Mouse (Mus musculus) hindbrain, embryonic 12.5 days (tissue): ENCODE measurements at regions not wholly inside any gene's neighbourhood (a gene's known extent, or its start where the extent isn't known, plus 50 kb on each side); places are given as distances from the start of the nearest gene placed in this dataset.

Source experiments
- ATAC-seq: fragments of 200-750 bp; cut with Nextera tagmentation; 2 replicates; pipeline ENCODE4 v1.8.0; 2017; ENCODE audit warnings: moderate TSS enrichment; ENCODE audit not compliant: low FRiP score
- H3K27ac ChIP-seq: fragments of 300-500 bp; sonication (generic); 2 replicates; pipeline ENCODE4 v1.5.1; 2016; ENCODE audit warnings: mild to moderate bottlenecking
- H3K27me3 ChIP-seq: fragments of 300-500 bp; sonication (generic); 2 replicates; pipeline ENCODE4 v1.6.1; 2016; ENCODE audit warnings: mild to moderate bottlenecking
- H3K36me3 ChIP-seq: fragments of 300-500 bp; sonication (generic); 2 replicates; pipeline ENCODE4 v1.6.1; 2016; ENCODE audit warnings: mild to moderate bottlenecking
- H3K4me1 ChIP-seq: fragments of 300-500 bp; sonication (generic); 2 replicates; pipeline ENCODE4 v1.6.1; 2016
- H3K4me2 ChIP-seq: fragments of 300-500 bp; sonication (generic); replicated peaks from 2 replicates; pipeline ENCODE4 v1.6.1; 2016; ENCODE audit warnings: mild to moderate bottlenecking
- H3K4me3 ChIP-seq: fragments of 300-500 bp; sonication (generic); 2 replicates; pipeline ENCODE4 v1.5.1; 2016; ENCODE audit warnings: mild to moderate bottlenecking
- H3K9ac ChIP-seq: fragments of 300-500 bp; sonication (generic); 2 replicates; pipeline ENCODE4 v1.6.1; 2016; ENCODE audit warnings: mild to moderate bottlenecking, moderate library complexity
- H3K9me3 ChIP-seq: fragments of 300-500 bp; sonication (generic); replicated peaks from 2 replicates; pipeline ENCODE4 v1.6.1; 2016; ENCODE audit warnings: mild to moderate bottlenecking
- WGBS: fragments of 180-500 bp; shearing (Covaris S2); methylation state at CpG from one replicate; pipeline ENCODE4 v1.1.7; 2016; 5-methylcytosine and 5-hydroxymethylcytosine counted together

GRCm38 (mm10) chr15:57644331-57644953 is 167.0 kb upstream of the Slc22a22 start:
- ATAC-seq: no peak
- no peaks in the 10 kb centered on the region for H3K27me3 ChIP-seq
- no peak overlapping the region for H3K27ac ChIP-seq
- H3K9me3 ChIP-seq: no peaks in the 10 kb centered on the region
- H3K9ac ChIP-seq: no peak overlapping the region
- no peaks in the 10 kb centered on the region for H3K4me1 ChIP-seq
- no peak overlapping the region for H3K4me2 ChIP-seq
- WGBS: 64% methylated on average over 11 of the region's 11 CpGs
- no peak overlapping the region for H3K4me3 ChIP-seq
- no peaks in the 10 kb centered on the region for H3K36me3 ChIP-seq

DNA sequence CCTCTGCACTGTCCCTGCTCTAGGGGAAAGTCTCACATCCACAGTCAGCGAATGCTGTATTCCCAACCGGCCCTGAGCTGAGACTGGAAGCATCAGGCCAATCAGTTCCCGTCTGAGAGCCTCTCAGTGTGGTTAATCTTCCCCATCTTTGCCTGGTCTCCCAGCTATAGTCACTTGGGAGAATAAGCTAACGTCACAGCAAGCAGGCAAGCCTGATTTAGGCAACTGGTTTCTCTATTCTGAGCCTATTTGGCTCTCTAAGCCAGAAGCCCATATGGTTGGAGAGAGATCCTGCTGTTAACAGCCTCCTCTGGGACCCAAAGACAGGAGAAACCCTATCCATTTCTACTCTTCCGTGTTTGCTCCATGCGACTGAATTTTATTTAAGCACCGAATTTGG is 161.7 kb upstream of the Slc22a22 start:
- WGBS: 70% methylated on average over 7 of the region's 7 CpGs
- H3K27me3 ChIP-seq: no peaks in the 10 kb centered on the region

DNA sequence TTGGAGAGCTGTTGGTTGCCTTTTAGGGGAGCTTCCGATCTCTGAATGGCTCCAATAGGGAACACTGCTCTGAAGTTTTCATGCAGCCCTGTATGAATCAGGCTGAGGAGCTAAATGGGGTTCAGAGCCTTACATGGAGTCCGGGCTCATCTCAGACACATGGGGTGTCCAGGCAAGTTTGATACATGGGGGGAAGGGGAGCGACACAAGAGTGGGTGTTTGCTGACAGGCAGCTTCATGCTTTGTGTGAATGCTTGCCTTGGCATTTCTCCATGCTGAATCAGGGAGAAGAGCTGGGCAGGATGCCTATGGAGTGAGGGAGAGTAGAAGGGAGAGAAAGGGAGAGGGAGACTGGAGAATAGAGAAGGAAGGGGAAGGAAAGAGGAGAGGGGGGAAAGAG is 155.6 kb upstream of the Slc22a22 start:
- H3K27me3 ChIP-seq: no peaks in the 10 kb centered on the region
- H3K36me3 ChIP-seq: no peaks in the 10 kb centered on the region
- no peaks in the 10 kb centered on the region for H3K4me1 ChIP-seq
- no peak overlapping the region for H3K27ac ChIP-seq
- 78% methylated on average over 3 of the region's 3 CpGs for WGBS
- H3K9me3 ChIP-seq: no peaks in the 10 kb centered on the region
- H3K9ac ChIP-seq: no peak overlapping the region
- H3K4me3 ChIP-seq: no peak overlapping the region
- H3K4me2 ChIP-seq: no peak overlapping the region
- ATAC-seq: no peak

More for the DNA sequence above, 161.7 kb upstream of the Slc22a22 start:
- Histone ChIP-seq H3K36me3 (no peaks in the 10 kb centered on the region), H3K9me3 (no peaks in the 10 kb centered on the region), H3K27ac (no peak overlapping the region), H3K9ac (no peak overlapping the region), H3K4me3 (no peak overlapping the region), H3K4me1 (no peaks in the 10 kb centered on the region), H3K4me2 (no peak overlapping the region)
- no peak for ATAC-seq

- H3K27me3 ChIP-seq: no peaks in the 10 kb centered on the region
- no peak overlapping the region for H3K4me2 ChIP-seq
Observed at GRCm38 (mm10) chr15:57632537-57632936, 155.1 kb upstream of the Slc22a22 start.

DNA sequence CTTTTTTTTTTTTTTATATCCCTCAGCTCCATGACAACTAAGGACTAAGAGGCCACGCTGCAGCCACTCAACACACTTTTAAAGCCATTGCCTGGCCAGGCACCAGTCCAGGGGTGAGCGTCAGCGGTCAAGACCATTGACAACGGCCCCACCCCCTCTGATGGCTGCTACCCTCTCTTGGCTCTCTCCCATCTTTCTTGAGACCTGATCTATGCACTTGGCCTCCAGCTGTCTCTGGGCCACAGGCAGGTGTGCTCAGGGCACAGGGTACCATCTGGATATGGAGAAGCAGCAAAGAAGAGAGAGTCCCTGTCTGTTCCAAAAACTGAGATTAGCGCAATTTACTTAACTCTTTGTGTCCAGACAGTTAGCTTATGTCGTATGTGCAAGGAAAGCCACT is 141.0 kb upstream of the Slc22a22 start:
- Histone ChIP-seq H3K4me3 (no peak overlapping the region), H3K4me2 (no peak overlapping the region), H3K27me3 (no peaks in the 10 kb centered on the region), H3K9me3 (no peaks in the 10 kb centered on the region), H3K36me3 (no peaks in the 10 kb centered on the region), H3K27ac (no peak overlapping the region), H3K9ac (no peak overlapping the region), H3K4me1 (no peaks in the 10 kb centered on the region)
- WGBS: 90% methylated on average over 6 of the region's 6 CpGs
- no peak for ATAC-seq

More at GRCm38 (mm10) chr15:57632537-57632936, 155.1 kb upstream of the Slc22a22 start:
- Histone ChIP-seq H3K4me3 (no peak overlapping the region), H3K4me1 (no peaks in the 10 kb centered on the region), H3K36me3 (no peaks in the 10 kb centered on the region), H3K27ac (no peak overlapping the region), H3K9ac (no peak overlapping the region), H3K9me3 (no peaks in the 10 kb centered on the region)
- 86% methylated on average over 8 of the region's 8 CpGs for WGBS
- no peak for ATAC-seq

DNA sequence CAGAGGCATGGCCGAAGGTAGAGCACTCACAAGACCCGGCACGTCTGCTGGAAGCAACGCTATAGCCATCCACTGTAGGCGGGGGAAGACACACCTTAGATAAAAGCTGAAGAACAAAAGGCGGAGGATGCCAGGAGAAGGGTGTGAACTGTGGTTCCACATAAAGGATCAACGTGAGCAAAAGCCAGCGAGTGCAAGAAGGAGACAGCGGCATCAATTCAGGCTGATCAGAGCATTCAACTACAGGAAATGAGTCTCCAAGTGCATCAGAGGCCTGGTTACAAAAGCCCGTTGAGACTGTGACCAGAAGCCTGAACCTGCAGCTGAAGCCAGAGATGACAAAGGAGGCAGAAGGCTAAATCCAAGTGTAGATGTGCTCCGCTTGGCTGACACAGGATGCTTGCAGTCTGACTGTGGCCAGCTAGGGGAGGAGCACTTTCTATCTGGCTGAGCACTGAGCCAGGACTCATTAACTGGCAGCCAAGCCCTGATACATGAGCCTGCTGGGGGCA is 139.5 kb upstream of the Slc22a22 start:
- no peaks in the 10 kb centered on the region for H3K36me3 ChIP-seq

GRCm38 (mm10) chr15:57610006-57610405 is 132.6 kb upstream of the Slc22a22 start:
- Histone ChIP-seq H3K4me1 (no peaks in the 10 kb centered on the region), H3K27me3 (no peaks in the 10 kb centered on the region), H3K4me2 (no peak overlapping the region), H3K9ac (no peak overlapping the region), H3K36me3 (no peaks in the 10 kb centered on the region), H3K9me3 (no peaks in the 10 kb centered on the region), H3K4me3 (no peak overlapping the region), H3K27ac (no peak overlapping the region)
- WGBS: 98% methylated on average over 2 of the region's 2 CpGs
- no peak for ATAC-seq

More for the DNA sequence above, 139.5 kb upstream of the Slc22a22 start:
- Histone ChIP-seq H3K4me2 (no peak overlapping the region), H3K27me3 (no peaks in the 10 kb centered on the region), H3K4me1 (no peaks in the 10 kb centered on the region), H3K9ac (no peak overlapping the region), H3K4me3 (no peak overlapping the region), H3K27ac (no peak overlapping the region), H3K9me3 (no peaks in the 10 kb centered on the region)
- no peak for ATAC-seq
- WGBS: 65% methylated on average over 11 of the region's 11 CpGs

GRCm38 (mm10) chr15:57608519-57608918 is 131.1 kb upstream of the Slc22a22 start:
- Histone ChIP-seq H3K4me1 (no peaks in the 10 kb centered on the region), H3K9me3 (no peaks in the 10 kb centered on the region), H3K27ac (no peak overlapping the region), H3K36me3 (no peaks in the 10 kb centered on the region), H3K27me3 (no peaks in the 10 kb centered on the region), H3K4me3 (no peak overlapping the region), H3K9ac (no peak overlapping the region), H3K4me2 (no peak overlapping the region)
- ATAC-seq: no peak
- 87% methylated on average over 3 of the region's 3 CpGs for WGBS

- WGBS: 20% methylated on average over 6 of the region's 6 CpGs
- H3K4me3 ChIP-seq: no peak overlapping the region
- no peak overlapping the region for H3K27ac ChIP-seq
- no peaks in the 10 kb centered on the region for H3K4me1 ChIP-seq
- H3K36me3 ChIP-seq: no peaks in the 10 kb centered on the region
- no peaks in the 10 kb centered on the region for H3K27me3 ChIP-seq
- H3K9me3 ChIP-seq: no peaks in the 10 kb centered on the region
- ATAC-seq: peak; percentile 56; the same call in 1 of the 2 replicates
- H3K4me2 ChIP-seq: no peak overlapping the region
- no peak overlapping the region for H3K9ac ChIP-seq
Observed at GRCm38 (mm10) chr15:57600562-57600961, 123.1 kb upstream of the Slc22a22 start.

GRCm38 (mm10) chr15:57593326-57594004 is 116.0 kb upstream of the Slc22a22 start:
- ATAC-seq: no peak
- Histone ChIP-seq H3K4me3 (no peak overlapping the region), H3K4me2 (no peak overlapping the region), H3K9me3 (no peaks in the 10 kb centered on the region), H3K4me1 (peaks cover 19% of the 10 kb centered on the region), H3K27ac (no peak overlapping the region), H3K36me3 (no peaks in the 10 kb centered on the region), H3K27me3 (no peaks in the 10 kb centered on the region), H3K9ac (no peak overlapping the region)
- 81% methylated on average over 4 of the region's 4 CpGs for WGBS

GRCm38 (mm10) chr15:57590597-57591219 is 113.3 kb upstream of the Slc22a22 start:
- Histone ChIP-seq H3K4me3 (no peak overlapping the region), H3K9ac (no peak overlapping the region), H3K4me2 (no peak overlapping the region), H3K27ac (no peak overlapping the region), H3K4me1 (peaks cover 19% of the 10 kb centered on the region), H3K27me3 (no peaks in the 10 kb centered on the region), H3K36me3 (no peaks in the 10 kb centered on the region), H3K9me3 (no peaks in the 10 kb centered on the region)
- 67% methylated on average over 7 of the region's 7 CpGs for WGBS
- peak; percentile 44; the same call in 1 of the 2 replicates for ATAC-seq
